8 mouse cellular contexts compared by ENCODE assay signal in genomic region chr2:155929531-155930442, GRCm38 (mm10). TPM values are rescaled to one million over a fixed set of nuclear protein-coding genes. Genes with fewer than 3 reads are reported as not detected.
DNase-seq lines count a peak whose midpoint lies in the region; ATAC-seq and TF ChIP-seq lines count a peak whose summit lies in the region.

Uqcc1 (minus strand) TSS chr2:155930310.

- 0 out of 2 replicates have a peak, but pooled peaks have one; percentile 40 for TF ChIP-seq EP300 in CH12.LX (IDR thresholded peaks at IDR 0.05; ENCODE audit: low read length)
- TF ChIP-seq EP300 in heart, postnatal 0 days (IDR thresholded peaks at IDR 0.05; ENCODE audit: low read depth): no peak

- peak; percentile 96 for ATAC-seq in forebrain, embryonic 12.5 days (ENCODE audit: low FRiP score)
- peak; percentile 95 for ATAC-seq in heart, postnatal 0 days (ENCODE audit: insufficient read depth, low read depth)
- peak; percentile 93 for ATAC-seq in liver, embryonic 16.5 days (ENCODE audit: low read depth)
- ATAC-seq in neural tube, embryonic 13.5 days (ENCODE audit: low read depth): peak; percentile 95

- in situ Hi-C loops in CH12.LX (cut with MboI; ENCODE audit: low pct_ligation_motif_present, low pct_unique_long_range_greater_than_20kb, low sequenced_read_pairs): loop anchor here (25.0 kb wide), 1 partner anchor 242 kb away; the partner anchor contains the start of gene Trpc4ap

- H3K4me2 ChIP-seq in CH12.LX (ENCODE audit: insufficient read depth, low read depth, poor library complexity, severe bottlenecking): peak within 1 kb of the TSS; percentile 99
- peak within 1 kb of the TSS; percentile 88 for H3K4me2 ChIP-seq in forebrain, embryonic 12.5 days
- peak within 1 kb of the TSS; percentile 84 for H3K4me2 ChIP-seq in heart, postnatal 0 days (ENCODE audit: low read depth, low read length)
- peak within 1 kb of the TSS; percentile 73 for H3K4me2 ChIP-seq in liver, embryonic 16.5 days (ENCODE audit: low read depth, low read length)
- H3K4me2 ChIP-seq in neural tube, embryonic 13.5 days: peak within 1 kb of the TSS; percentile 89

- DNase-seq in CH12.LX (ENCODE audit: extremely low read depth): peak; percentile 95
- peak; percentile 97 for DNase-seq in c-Kit-positive CD71-positive TER-119-negative erythroid progenitor cells, embryonic 14.5 days (ENCODE audit: low read depth)
- peak; percentile 92 for DNase-seq in heart, postnatal 0 days (ENCODE audit: low spot score)
- DNase-seq in kidney, postnatal 4 days: peak; percentile 93 to 95

- H3K4me1 ChIP-seq in CH12.LX (ENCODE audit: control insufficient read depth in 1 of 2, insufficient read depth in 2 of 2): peaks cover 5 to 35% of the 10 kb centered on the region in 2 experiments; a peak in 2 of 4 replicates
- peaks cover 15% of the 10 kb centered on the region for H3K4me1 ChIP-seq in forebrain, embryonic 12.5 days
- H3K4me1 ChIP-seq in heart, postnatal 0 days (ENCODE audit: control insufficient read depth, insufficient read depth): peaks cover 4% of the 10 kb centered on the region; the same call in 1 of the 2 replicates
- peaks cover 12% of the 10 kb centered on the region for H3K4me1 ChIP-seq in liver, embryonic 16.5 days (ENCODE audit: control insufficient read depth, low read depth, low read length)
- H3K4me1 ChIP-seq in neural tube, embryonic 13.5 days (replicated peaks): peaks cover 23% of the 10 kb centered on the region
- no peaks in the 10 kb centered on the region; the same call in 1 of the 2 replicates for H3K4me1 ChIP-seq in testis, adult 2 months (ENCODE audit: control insufficient read depth, insufficient read depth, low read length)

- WGBS in forebrain, embryonic 12.5 days: under 1% methylated on average over 38 of the region's 38 CpGs
- under 1% methylated on average over 38 of the region's 38 CpGs for WGBS in heart, postnatal 0 days
- WGBS in liver, embryonic 16.5 days (ENCODE audit: insufficient replicate concordance): under 1% methylated on average over 38 of the region's 38 CpGs
- WGBS in neural tube, embryonic 13.5 days: under 1% methylated on average over 38 of the region's 38 CpGs

- H3K9ac ChIP-seq in CH12.LX (ENCODE audit: insufficient read depth, low read depth): peak within 1 kb of the TSS; percentile 74
- peak within 1 kb of the TSS; percentile 65 for H3K9ac ChIP-seq in forebrain, embryonic 12.5 days
- peak within 1 kb of the TSS; percentile 71 for H3K9ac ChIP-seq in heart, postnatal 0 days (replicated peaks; ENCODE audit: low read depth, low read length)
- peak within 1 kb of the TSS; percentile 65 for H3K9ac ChIP-seq in liver, embryonic 16.5 days (ENCODE audit: low read depth, low read length)
- H3K9ac ChIP-seq in neural tube, embryonic 13.5 days: peak within 1 kb of the TSS; percentile 78

- peak within 1 kb of the TSS; percentile 75 to 87 (median 76) for H3K4me3 ChIP-seq in CH12.LX (replicated peaks in 1 of 3; ENCODE audit: low read depth in 2 of 3, low read length in 2 of 3, poor library complexity in 1 of 3)
- H3K4me3 ChIP-seq in forebrain, embryonic 12.5 days (replicated peaks): peak within 1 kb of the TSS; percentile 70
- H3K4me3 ChIP-seq in heart, postnatal 0 days (ENCODE audit: low read depth, low read length): peak within 1 kb of the TSS; percentile 81
- H3K4me3 ChIP-seq in liver, embryonic 16.5 days (ENCODE audit: low read depth, low read length): peak within 1 kb of the TSS; percentile 72
- peak within 1 kb of the TSS; percentile 67 for H3K4me3 ChIP-seq in neural tube, embryonic 13.5 days
- H3K4me3 ChIP-seq in testis, adult 2 months (ENCODE audit: control insufficient read depth, low read depth, low read length): peak within 1 kb of the TSS; percentile 96

- H3K27me3 ChIP-seq in CH12.LX (replicated peaks): no peaks in the 10 kb centered on the region
- no peaks in the 10 kb centered on the region for H3K27me3 ChIP-seq in forebrain, embryonic 12.5 days
- no peaks in the 10 kb centered on the region for H3K27me3 ChIP-seq in heart, postnatal 0 days (ENCODE audit: control insufficient read depth, insufficient read depth, low read length)
- H3K27me3 ChIP-seq in liver, embryonic 16.5 days (ENCODE audit: control insufficient read depth, insufficient read depth, low read depth, low read length): no peaks in the 10 kb centered on the region
- no peaks in the 10 kb centered on the region for H3K27me3 ChIP-seq in neural tube, embryonic 13.5 days
- no peaks in the 10 kb centered on the region for H3K27me3 ChIP-seq in testis, adult 2 months (ENCODE audit: control insufficient read depth, insufficient read depth, low read length)

- no peak for TF ChIP-seq CTCF in CH12.LX (conservative IDR thresholded peaks at IDR 0.05 in 1 of 2, IDR thresholded peaks at IDR 0.05 in 1 of 2; ENCODE audit: low read depth in 2 of 2, low read length in 2 of 2)
- TF ChIP-seq CTCF in heart, postnatal 0 days (IDR thresholded peaks at IDR 0.05; ENCODE audit: low read depth): 0 out of 2 replicates have a peak, but pooled peaks have one; percentile 6
- no peak for TF ChIP-seq CTCF in testis, adult 2 months (IDR thresholded peaks at IDR 0.05; ENCODE audit: control insufficient read depth, insufficient read depth, insufficient replicate concordance, low read depth, low read length)

- H3K79me2 ChIP-seq in CH12.LX (replicated peaks; ENCODE audit: control insufficient read depth, extremely low read depth, insufficient read depth, poor library complexity, severe bottlenecking): peaks cover 44% of the 10 kb centered on the region

- TF ChIP-seq RAD21 in CH12.LX (IDR thresholded peaks at IDR 0.05; ENCODE audit: low read depth, low read length): no peak

- dilution Hi-C loops in CH12.LX (cut with MboI; ENCODE audit: extremely low pct_ligation_motif_present, extremely low pct_unique_long_range_greater_than_20kb, low sequenced_read_pairs): no loop called here

- H3K9me3 ChIP-seq in CH12.LX (replicated peaks; ENCODE audit: low read length): no peaks in the 10 kb centered on the region
- no peaks in the 10 kb centered on the region for H3K9me3 ChIP-seq in forebrain, embryonic 12.5 days
- no peaks in the 10 kb centered on the region for H3K9me3 ChIP-seq in heart, postnatal 0 days (replicated peaks; ENCODE audit: control insufficient read depth, low read length)
- no peaks in the 10 kb centered on the region for H3K9me3 ChIP-seq in liver, embryonic 16.5 days (replicated peaks; ENCODE audit: control insufficient read depth, low read length)
- no peaks in the 10 kb centered on the region for H3K9me3 ChIP-seq in neural tube, embryonic 13.5 days

- H3K36me3 ChIP-seq in CH12.LX (replicated peaks in 1 of 2; ENCODE audit: control insufficient read depth in 1 of 2, insufficient read depth in 1 of 2, low read length in 1 of 2): peaks cover 0 to 9% of the 10 kb centered on the region in 2 experiments
- H3K36me3 ChIP-seq in forebrain, embryonic 12.5 days (replicated peaks): no peaks in the 10 kb centered on the region; the same call in 1 of the 2 replicates
- H3K36me3 ChIP-seq in heart, postnatal 0 days (replicated peaks; ENCODE audit: control insufficient read depth, insufficient read depth, low read length): no peaks in the 10 kb centered on the region
- no peaks in the 10 kb centered on the region for H3K36me3 ChIP-seq in liver, embryonic 16.5 days (ENCODE audit: control insufficient read depth, insufficient read depth)
- H3K36me3 ChIP-seq in neural tube, embryonic 13.5 days: no peaks in the 10 kb centered on the region
- H3K36me3 ChIP-seq in testis, adult 2 months (ENCODE audit: control insufficient read depth, insufficient read depth, low read length): no peaks in the 10 kb centered on the region

- peak within 1 kb of the TSS; percentile 79 for H3K27ac ChIP-seq in CH12.LX (ENCODE audit: insufficient read depth, low read depth)
- peak within 1 kb of the TSS; percentile 86 for H3K27ac ChIP-seq in forebrain, embryonic 12.5 days
- H3K27ac ChIP-seq in heart, postnatal 0 days (ENCODE audit: low read depth): peak within 1 kb of the TSS; percentile 81
- peak within 1 kb of the TSS; percentile 75 for H3K27ac ChIP-seq in liver, embryonic 16.5 days (ENCODE audit: low read length)
- peak within 1 kb of the TSS; percentile 89 for H3K27ac ChIP-seq in neural tube, embryonic 13.5 days (replicated peaks)
- peak within 1 kb of the TSS; percentile 98 for H3K27ac ChIP-seq in testis, adult 2 months (ENCODE audit: control insufficient read depth, insufficient read depth, low read depth, low read length)

- peak; percentile 86 for TF ChIP-seq POLR2A in CH12.LX (IDR thresholded peaks at IDR 0.05; ENCODE audit: low read depth, low read length)
- peak; percentile 98 for TF ChIP-seq POLR2A in testis, adult 2 months (IDR thresholded peaks at IDR 0.05; ENCODE audit: control insufficient read depth, low read depth, low read length)

TF ChIP-seq in CH12.LX, 34 proteins besides CTCF, POLR2A, EP300 and RAD21 (continues in another document):
- no peak for TF ChIP-seq UBTF (IDR thresholded peaks at IDR 0.05; ENCODE audit: low read depth, low read length)
- TF ChIP-seq GABPA (IDR thresholded peaks at IDR 0.05; ENCODE audit: insufficient replicate concordance, low read depth, low read length): no peak; the same call in 1 of the 2 replicates
- peak; percentile 71 for TF ChIP-seq RCOR1 (conservative IDR thresholded peaks at IDR 0.05; ENCODE audit: low read depth, low read length)
- no peak for TF ChIP-seq JUN (IDR thresholded peaks at IDR 0.05; ENCODE audit: insufficient read depth, low read depth, low read length)
- no peak for TF ChIP-seq USF1 (IDR thresholded peaks at IDR 0.05; ENCODE audit: low read depth, low read length)
- TF ChIP-seq CHD2 (IDR thresholded peaks at IDR 0.05; ENCODE audit: low read length): peak; percentile 70
- no peak for TF ChIP-seq PAX5 (IDR thresholded peaks at IDR 0.05; ENCODE audit: low read length)
- TF ChIP-seq KAT2A (IDR thresholded peaks at IDR 0.05; ENCODE audit: insufficient replicate concordance, low read length): peak; percentile 78; the same call in 1 of the 2 replicates
- TF ChIP-seq NELFE (IDR thresholded peaks at IDR 0.05; ENCODE audit: low read depth, low read length): peak; percentile 84
- TF ChIP-seq ZKSCAN1 (IDR thresholded peaks at IDR 0.05; ENCODE audit: borderline replicate concordance, low read depth, low read length): no peak
- TF ChIP-seq POLR2AphosphoS2 (IDR thresholded peaks at IDR 0.05; ENCODE audit: low read depth, low read length): 0 out of 2 replicates have a peak, but pooled peaks have one; percentile 57

RNA-seq across cellular contexts. Expression of gene Uqcc1, which starts in this region (rescaled TPM):
- 49.8 and 60.4 TPM in 2 replicates for total RNA-seq in CH12.LX (2012; rRNA removed)
- 55.2 and 66.8 TPM in 2 replicates for total RNA-seq in CH12.LX (2014; rRNA removed)
- 35.3 and 43.3 TPM in 2 replicates for polyA plus RNA-seq in CH12.LX (2012; ENCODE audit: insufficient read length, low read depth)
- 67.3 and 72.9 TPM in 2 replicates for polyA plus RNA-seq in forebrain, embryonic 12.5 days (2016; fragmentation: Nextera tagmentation; extraction: Ambion mirVana)
- 85.7 and 167 TPM in 2 replicates for total RNA-seq in heart, postnatal 0 days (2014; rRNA removed; ENCODE audit: low replicate concordance)
- polyA plus RNA-seq in heart, postnatal 0 days (2015; fragmentation: Nextera tagmentation; extraction: Ambion mirVana): 149 and 167 TPM in 2 replicates
- polyA plus RNA-seq in liver, embryonic 16.5 days (2015; fragmentation: Nextera tagmentation; extraction: Ambion mirVana): 26.5 and 34.1 TPM in 2 replicates
- polyA plus RNA-seq in neural tube, embryonic 13.5 days (2015; fragmentation: Nextera tagmentation; extraction: Ambion mirVana): 69.7 and 73.1 TPM in 2 replicates
- polyA plus RNA-seq in testis, adult 2 months (2012; rRNA removed): 48.6 and 52.9 TPM in 2 replicates

Comparison
In these comparisons a context has a peak if more than half of its experiments do, and no peak if none do; other contexts are left out.
1. Peak in every context shown above with its lines: DNase-seq, ATAC-seq, H3K4me3 ChIP-seq and H3K27ac ChIP-seq.